Mouse (Mus musculus) hindbrain, postnatal 0 days (tissue): ENCODE measurements at regions not wholly inside any gene's neighbourhood (a gene's known extent, or its start where the extent isn't known, plus 50 kb on each side); places are given as distances from the start of the nearest gene placed in this dataset.

Experiments
- ATAC-seq: fragments of 200-750 bp; cut with Nextera tagmentation; 2 replicates; pipeline ENCODE4 v1.8.0; 2017; ENCODE audit warnings: mild to moderate bottlenecking, moderate TSS enrichment, moderate library complexity
- DNase-seq: peaks from one replicate; pipeline ENCODE4 v3.0.0-alpha.2; 2015; ENCODE audit warnings: low spot score
- H3K27ac ChIP-seq: fragments of 300-500 bp; sonication (generic); 2 replicates; pipeline ENCODE4 v1.5.1; 2014; ENCODE audit warnings: mild to moderate bottlenecking
- H3K27me3 ChIP-seq: fragments of 300-500 bp; sonication (generic); 2 replicates; pipeline ENCODE4 v1.6.1; 2014; ENCODE audit warnings: low read length, mixed read lengths; ENCODE audit not compliant: insufficient read depth
- H3K36me3 ChIP-seq: fragments of 300-500 bp; sonication (generic); 2 replicates; pipeline ENCODE4 v1.6.1; 2014; ENCODE audit warnings: low read length, mixed read lengths; ENCODE audit not compliant: insufficient read depth
- H3K4me1 ChIP-seq: fragments of 300-500 bp; sonication (generic); 2 replicates; pipeline ENCODE4 v1.6.1; 2014; ENCODE audit warnings: antibody characterized with exemption, low read length, mixed read lengths; ENCODE audit not compliant: insufficient read depth
- H3K4me2 ChIP-seq: fragments of 300-500 bp; sonication (generic); 2 replicates; pipeline ENCODE4 v1.6.1; 2014; ENCODE audit warnings: low read depth, mild to moderate bottlenecking, low read length, moderate library complexity, mixed read lengths
- H3K4me3 ChIP-seq: fragments of 300-500 bp; sonication (generic); 2 replicates; pipeline ENCODE4 v1.5.1; 2014; ENCODE audit warnings: low read length
- H3K9ac ChIP-seq: fragments of 300-500 bp; sonication (generic); replicated peaks from 2 replicates; pipeline ENCODE4 v1.6.1; 2014; ENCODE audit warnings: mild to moderate bottlenecking, low read length, moderate library complexity, mixed read lengths
- H3K9me3 ChIP-seq: fragments of 300-500 bp; sonication (generic); 2 replicates; pipeline ENCODE4 v1.6.1; 2016; ENCODE audit warnings: low read length, mixed read lengths
- CTCF ChIP-seq: IDR thresholded peaks from 2 replicates; pipeline ENCODE4 v1.5.1; 2016; ENCODE audit warnings: antibody characterized with exemption, control low read depth, low read depth
- WGBS: fragments of 180-500 bp; shearing (Covaris S2); extraction: QIAGEN DNeasy Blood & Tissue Kit; methylation state at CpG from one replicate; pipeline ENCODE4 v1.1.7; 2014; 5-methylcytosine and 5-hydroxymethylcytosine counted together

- H3K4me3 ChIP-seq: no peak overlapping the region
- no peak for DNase-seq
- TF ChIP-seq CTCF: no peak
- no peaks in the 10 kb centered on the region for H3K9me3 ChIP-seq
- no peaks in the 10 kb centered on the region for H3K4me1 ChIP-seq
- no peak overlapping the region for H3K4me2 ChIP-seq
- no peaks in the 10 kb centered on the region for H3K36me3 ChIP-seq
- no peak overlapping the region for H3K27ac ChIP-seq
- no peak overlapping the region for H3K9ac ChIP-seq
- H3K27me3 ChIP-seq: no peaks in the 10 kb centered on the region
- no peak for ATAC-seq
Observed at GRCm38 (mm10) chr1:83551617-83552016, 143.6 kb upstream of the Sphkap start.

GRCm38 (mm10) chr1:83535461-83535860 lies 127.5 kb upstream of the Sphkap start:
- no peak for TF ChIP-seq CTCF
- H3K27me3 ChIP-seq: no peaks in the 10 kb centered on the region
- no peak for ATAC-seq
- no peaks in the 10 kb centered on the region for H3K36me3 ChIP-seq
- H3K4me1 ChIP-seq: no peaks in the 10 kb centered on the region
- no peak overlapping the region for H3K4me2 ChIP-seq
- no peaks in the 10 kb centered on the region for H3K9me3 ChIP-seq
- no peak for DNase-seq
- H3K27ac ChIP-seq: no peak overlapping the region
- H3K9ac ChIP-seq: no peak overlapping the region
- no peak overlapping the region for H3K4me3 ChIP-seq

- Histone ChIP-seq H3K4me3 (no peak overlapping the region), H3K4me1 (no peaks in the 10 kb centered on the region), H3K9me3 (no peaks in the 10 kb centered on the region), H3K9ac (no peak overlapping the region), H3K27ac (no peak overlapping the region), H3K4me2 (no peak overlapping the region), H3K27me3 (no peaks in the 10 kb centered on the region), H3K36me3 (no peaks in the 10 kb centered on the region)
- no peak for TF ChIP-seq CTCF
- ATAC-seq: no peak
- 49% methylated on average over 1 of the region's 1 CpGs for WGBS
- no peak for DNase-seq
Observed at GRCm38 (mm10) chr1:83527803-83528202, 119.8 kb upstream of the Sphkap start.

GRCm38 (mm10) chr1:83509356-83509755 lies 101.4 kb upstream of the Sphkap start:
- DNase-seq (no peak), ATAC-seq (no peak)
- no peak for TF ChIP-seq CTCF
- Histone ChIP-seq H3K4me3 (no peak overlapping the region), H3K27ac (no peak overlapping the region), H3K27me3 (no peaks in the 10 kb centered on the region), H3K9ac (no peak overlapping the region), H3K4me2 (no peak overlapping the region), H3K36me3 (no peaks in the 10 kb centered on the region), H3K4me1 (no peaks in the 10 kb centered on the region), H3K9me3 (no peaks in the 10 kb centered on the region)
- WGBS: 76% methylated on average over 5 of the region's 5 CpGs

- H3K4me3 ChIP-seq: no peak overlapping the region
- TF ChIP-seq CTCF: no peak
- no peak overlapping the region for H3K27ac ChIP-seq
- H3K9me3 ChIP-seq: no peaks in the 10 kb centered on the region
- H3K4me1 ChIP-seq: no peaks in the 10 kb centered on the region
- peak; percentile 73 for DNase-seq
- no peaks in the 10 kb centered on the region for H3K36me3 ChIP-seq
- peak; percentile 64; the same call in 1 of the 2 replicates for ATAC-seq
- no peak overlapping the region for H3K9ac ChIP-seq
- H3K4me2 ChIP-seq: no peak overlapping the region
- 56% methylated on average over 2 of the region's 2 CpGs for WGBS
- H3K27me3 ChIP-seq: no peaks in the 10 kb centered on the region
Observed at GRCm38 (mm10) chr1:83505386-83505785, 97.4 kb upstream of the Sphkap start.

- Histone ChIP-seq H3K27me3 (no peaks in the 10 kb centered on the region), H3K4me1 (no peaks in the 10 kb centered on the region), H3K9ac (no peak overlapping the region), H3K4me3 (no peak overlapping the region), H3K36me3 (no peaks in the 10 kb centered on the region), H3K9me3 (no peaks in the 10 kb centered on the region), H3K4me2 (no peak overlapping the region), H3K27ac (no peak overlapping the region)
- DNase-seq (no peak), ATAC-seq (no peak)
- 83% methylated on average over 2 of the region's 2 CpGs for WGBS
- TF ChIP-seq CTCF: no peak
Observed at GRCm38 (mm10) chr1:83496888-83497287, 88.9 kb upstream of the Sphkap start.

- Histone ChIP-seq H3K36me3 (no peaks in the 10 kb centered on the region), H3K9me3 (no peaks in the 10 kb centered on the region), H3K27ac (no peak overlapping the region), H3K9ac (no peak overlapping the region), H3K4me2 (no peak overlapping the region), H3K27me3 (no peaks in the 10 kb centered on the region), H3K4me3 (no peak overlapping the region), H3K4me1 (no peaks in the 10 kb centered on the region)
- ATAC-seq (no peak), DNase-seq (no peak)
- TF ChIP-seq CTCF: no peak
- WGBS: 49% methylated on average over 2 of the region's 2 CpGs
Observed at GRCm38 (mm10) chr1:83496380-83496779, 88.4 kb upstream of the Sphkap start.
